Mouse (Mus musculus) cerebellum, adult 2 months (tissue): Measurements from ENCODE around the gene Nrxn1.

Source experiments
- CTCF ChIP-seq: fragments of 200-500 bp; IDR thresholded peaks from 2 replicates; pipeline ENCODE4 v1.5.1; 2011; ENCODE audit warnings: low read depth, mild to moderate bottlenecking, control low read depth, low read length, moderate library complexity, borderline replicate concordance; ENCODE audit not compliant: insufficient read depth
- POLR2A ChIP-seq: fragments of 200-500 bp; IDR thresholded peaks from 2 replicates; pipeline ENCODE4 v1.6.1; 2011; ENCODE audit warnings: low read length, control low read depth, borderline replicate concordance; ENCODE audit not compliant: insufficient read depth

- TF ChIP-seq POLR2A, result no peak
- no peak for TF ChIP-seq CTCF
These were observed 976.6 kb downstream of the Nrxn1 start for GRCm38 (mm10) chr17:90116241-90116640.
